Mouse (Mus musculus): ENCODE results near the gene Olfr466. TPM values are rescaled to one million over a fixed set of nuclear protein-coding genes. Genes with fewer than 3 reads are reported as not detected.

Gene Olfr466
- polyA plus RNA-seq, 1 experiment from 2014 or later = not detected

DNA sequence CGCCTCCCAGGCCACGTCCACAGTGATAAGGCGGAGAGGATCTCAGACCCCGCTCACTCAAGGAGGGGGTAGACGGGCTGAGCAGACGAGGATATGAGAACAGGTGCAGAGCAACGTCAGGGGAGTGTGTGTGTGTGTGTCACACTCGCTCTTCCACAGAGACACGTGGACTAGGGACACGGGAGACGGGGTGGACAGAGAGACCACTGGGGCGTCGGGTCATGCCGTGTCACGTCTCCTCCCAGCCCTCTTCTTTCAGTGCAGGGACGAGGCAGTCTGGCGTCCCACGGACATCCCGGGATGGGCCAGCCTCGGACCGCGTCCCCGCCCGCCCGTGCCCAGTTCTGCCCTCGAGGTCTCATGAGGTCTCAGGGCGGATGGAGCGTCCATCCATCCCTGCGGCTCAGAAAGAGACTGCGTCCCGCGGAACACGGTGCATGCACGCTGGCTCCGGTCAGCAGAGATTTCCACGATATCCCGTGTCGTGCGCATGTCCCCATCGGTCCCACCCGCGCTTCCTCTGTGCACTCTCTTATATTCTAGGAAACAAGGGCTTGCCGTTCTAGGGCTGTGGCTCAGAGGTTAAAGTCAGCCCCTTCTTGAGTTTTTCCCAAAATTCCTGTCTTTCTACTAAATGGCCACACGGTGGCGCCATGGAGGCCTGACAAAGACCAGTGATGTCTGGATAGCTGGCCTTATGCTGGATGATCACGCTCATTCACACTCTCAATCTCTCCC lies 25.9 kb downstream of the Olfr466 start:
- ATAC-seq (ENCODE audit: low FRiP score) = peak; percentile 70; the same call in 1 of the 2 replicates
- Histone ChIP-seq H3K9me3 (peaks cover 3% of the 10 kb centered on the region; the same call in 1 of the 2 replicates), H3K4me2 (peak overlapping the region; percentile 55), H3K27ac (no peak overlapping the region), H3K4me3 (replicated peaks) (peak overlapping the region; percentile 34), H3K36me3 (replicated peaks) (no peaks in the 10 kb centered on the region), H3K27me3 (no peaks in the 10 kb centered on the region), H3K4me1 (0 out of 2 replicates have a peak, but pooled peaks cover 5% of the 10 kb centered on the region), H3K9ac (no peak overlapping the region)
- WGBS = 26% methylated on average over 46 of the region's 46 CpGs

DNA sequence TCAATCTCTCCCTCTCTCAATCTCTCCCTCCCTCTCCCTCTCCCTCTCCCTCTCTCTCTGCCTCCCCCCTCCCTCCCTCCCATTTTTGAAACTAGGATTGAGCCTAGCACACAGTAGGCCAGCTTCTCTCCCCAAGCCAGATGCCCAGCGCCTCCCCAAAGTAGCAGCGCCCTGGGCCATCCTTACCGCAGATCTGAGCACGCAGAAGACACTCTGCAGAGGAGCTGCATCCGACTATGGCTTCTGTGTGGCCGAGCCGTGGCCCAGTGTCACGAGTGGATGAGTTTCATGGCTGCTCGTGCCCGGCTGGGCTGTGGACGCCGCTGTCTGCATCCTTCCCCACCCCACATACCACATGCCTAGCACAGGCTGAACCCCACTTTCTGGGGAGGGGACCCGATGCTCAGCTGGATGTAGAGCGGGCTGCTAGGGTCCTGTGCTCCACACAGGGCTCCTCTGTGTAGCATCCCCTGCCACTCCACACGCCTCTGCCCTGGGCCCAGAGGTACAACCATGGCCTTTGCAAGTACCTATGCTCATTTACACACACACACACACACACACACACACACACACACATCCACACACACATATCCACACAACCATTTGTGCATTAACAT lies 26.5 kb downstream of the Olfr466 start:
- 63% methylated on average over 15 of the region's 15 CpGs for WGBS
- Histone ChIP-seq H3K4me2 (no peak overlapping the region), H3K4me3 (replicated peaks) (no peak overlapping the region), H3K9ac (no peak overlapping the region), H3K4me1 (0 out of 2 replicates have a peak, but pooled peaks cover 5% of the 10 kb centered on the region), H3K9me3 (peaks cover 3% of the 10 kb centered on the region; the same call in 1 of the 2 replicates), H3K27ac (no peak overlapping the region), H3K27me3 (no peaks in the 10 kb centered on the region), H3K36me3 (replicated peaks) (no peaks in the 10 kb centered on the region)
- no peak; the same call in 1 of the 2 replicates for ATAC-seq (ENCODE audit: low FRiP score)

DNA sequence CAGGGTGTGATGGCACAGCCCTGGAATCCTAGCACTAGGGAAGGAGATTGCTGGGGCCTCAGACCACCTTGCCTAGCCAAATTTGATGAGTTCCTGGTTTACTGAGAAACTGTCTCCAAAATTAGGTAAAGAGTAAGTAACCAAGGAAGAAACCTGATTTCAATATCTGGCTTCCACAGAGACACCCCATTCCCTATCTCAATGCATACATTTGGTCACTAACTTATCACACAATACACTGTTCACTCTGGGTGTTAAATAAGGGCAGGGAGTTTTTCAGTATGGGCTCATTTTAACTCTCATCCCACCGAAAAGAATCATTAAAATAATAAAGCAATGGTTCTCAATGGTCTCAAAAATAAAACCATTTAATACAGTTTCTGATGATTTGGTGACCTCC lies 50.6 kb downstream of the Olfr466 start:
- Histone ChIP-seq H3K4me1 (no peaks in the 10 kb centered on the region), H3K4me3 (replicated peaks) (no peak overlapping the region), H3K36me3 (replicated peaks) (no peaks in the 10 kb centered on the region), H3K9me3 (0 out of 2 replicates have a peak, but pooled peaks cover 2% of the 10 kb centered on the region), H3K4me2 (no peak overlapping the region), H3K9ac (no peak overlapping the region), H3K27me3 (no peaks in the 10 kb centered on the region), H3K27ac (no peak overlapping the region)
- no peak for ATAC-seq (ENCODE audit: low FRiP score)
- WGBS = 77% methylated on average over 1 of the region's 1 CpGs

Other genes with a start within 250 kb of the Olfr466 start
- gene Cntnap3, start 246.3 kb upstream of the Olfr466 start, polyA plus RNA-seq (2016; fragmentation: Nextera tagmentation; extraction: Ambion mirVana) = 0.65 TPM in 2 replicates
- not detected in 2 replicates for gene Spata31, start 232.8 kb upstream of the Olfr466 start, polyA plus RNA-seq (2016; fragmentation: Nextera tagmentation; extraction: Ambion mirVana)
- not detected in 2 replicates for gene Spata31d1c, start 117.2 kb upstream of the Olfr466 start, polyA plus RNA-seq (2016; fragmentation: Nextera tagmentation; extraction: Ambion mirVana)
- not detected in 2 replicates for gene Prss47, start 97.5 kb upstream of the Olfr466 start, polyA plus RNA-seq (2016; fragmentation: Nextera tagmentation; extraction: Ambion mirVana)
- 41.1 and 46.3 TPM in 2 replicates for gene Mfsd14b, start 37.3 kb upstream of the Olfr466 start, polyA plus RNA-seq (2016; fragmentation: Nextera tagmentation; extraction: Ambion mirVana)
- gene Olfr465-ps1, start 12.2 kb upstream of the Olfr466 start, polyA plus RNA-seq (2016; fragmentation: Nextera tagmentation; extraction: Ambion mirVana) = not detected in 2 replicates
- not detected in 2 replicates for gene Nlrp4f, start 55.7 kb downstream of the Olfr466 start, polyA plus RNA-seq (2016; fragmentation: Nextera tagmentation; extraction: Ambion mirVana)
- gene Gm10775, start 109.3 kb downstream of the Olfr466 start, polyA plus RNA-seq (2016; fragmentation: Nextera tagmentation; extraction: Ambion mirVana) = not detected in 2 replicates
- gene Zfp369, start 128.6 kb downstream of the Olfr466 start, polyA plus RNA-seq (2016; fragmentation: Nextera tagmentation; extraction: Ambion mirVana) = 26.7 and 28.7 TPM in 2 replicates

Data from forebrain, embryonic 12.5 days (tissue).